Mouse (Mus musculus): ENCODE data around the gene Mrto4.

GRCm38 (mm10) chr4:139298671-139299366 lies 53.6 kb downstream of the Mrto4 start:
- TF ChIP-seq CTCF (IDR thresholded peaks at IDR 0.05): no peak
- no peak for TF ChIP-seq EP300 (IDR thresholded peaks at IDR 0.05)
